Mouse (Mus musculus): ENCODE data around the gene Arl14. TPM values are rescaled to one million over a fixed set of nuclear protein-coding genes. Genes with fewer than 3 reads are reported as not detected.
"Not testable (repeated sequence)": the region's sequence is repeated elsewhere in the genome, so short reads cannot be mapped to it uniquely, and the experiment has no call there.

Gene Arl14
- polyA plus RNA-seq, 1 experiment from 2014 or later, result not detected

DNA sequence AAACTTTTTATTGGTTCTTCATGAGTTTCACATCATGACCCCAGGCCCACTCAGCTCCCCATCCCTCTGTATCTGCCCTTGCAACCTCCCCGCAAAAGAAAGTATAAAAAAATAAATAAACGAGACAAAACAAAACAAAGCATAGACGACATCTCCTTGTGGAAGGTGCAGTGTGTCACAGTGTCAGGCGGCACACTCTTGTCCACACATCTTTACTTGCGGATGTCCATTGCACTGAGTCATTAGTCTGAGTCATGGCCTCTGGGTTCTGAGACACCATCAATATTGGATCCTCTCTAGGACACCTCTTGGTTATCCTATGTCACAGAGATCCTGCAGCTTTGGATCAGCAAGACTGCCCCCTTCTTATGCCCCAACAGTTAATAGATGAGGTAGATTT lies 7.7 kb upstream of the Arl14 start:
- Histone ChIP-seq H3K4me2 (no peak overlapping the region), H3K4me3 (replicated peaks) (no peak overlapping the region), H3K27ac (no peak overlapping the region), H3K36me3 (no peaks in the 10 kb centered on the region), H3K9me3 (no peaks in the 10 kb centered on the region), H3K9ac (replicated peaks) (no peak overlapping the region), H3K27me3 (no peaks in the 10 kb centered on the region), H3K4me1 (replicated peaks) (no peaks in the 10 kb centered on the region)
- no peak for ATAC-seq (ENCODE audit: insufficient number of reproducible peaks, insufficient read depth, low FRiP score, low TSS enrichment, low read depth)
- WGBS, result 93% methylated on average over 5 of the region's 5 CpGs

GRCm38 (mm10) chr3:69222502-69222900 lies 282 bp downstream of the Arl14 start:
- WGBS, result 90% methylated on average over 14 of the region's 14 CpGs
- ATAC-seq (ENCODE audit: insufficient number of reproducible peaks, insufficient read depth, low FRiP score, low TSS enrichment, low read depth), result no peak
- Histone ChIP-seq H3K4me2 (no peak overlapping the region), H3K27me3 (no peaks in the 10 kb centered on the region), H3K36me3 (no peaks in the 10 kb centered on the region), H3K4me1 (replicated peaks) (no peaks in the 10 kb centered on the region), H3K9ac (replicated peaks) (no peak overlapping the region), H3K27ac (no peak overlapping the region), H3K4me3 (replicated peaks) (no peak overlapping the region), H3K9me3 (no peaks in the 10 kb centered on the region)

- no peak overlapping the region for H3K9ac ChIP-seq (replicated peaks)
- no peaks in the 10 kb centered on the region for H3K4me1 ChIP-seq (replicated peaks)
- no peaks in the 10 kb centered on the region for H3K9me3 ChIP-seq
- 90% methylated on average over 7 of the region's 7 CpGs for WGBS
- no peak for ATAC-seq (ENCODE audit: insufficient number of reproducible peaks, insufficient read depth, low FRiP score, low TSS enrichment, low read depth)
- no peak overlapping the region for H3K4me3 ChIP-seq (replicated peaks)
- no peak overlapping the region for H3K4me2 ChIP-seq
- no peaks in the 10 kb centered on the region for H3K27me3 ChIP-seq
- H3K27ac ChIP-seq, result no peak overlapping the region
- H3K36me3 ChIP-seq, result no peaks in the 10 kb centered on the region
These were observed 768 bp downstream of the Arl14 start for GRCm38 (mm10) chr3:69222987-69223386.

DNA sequence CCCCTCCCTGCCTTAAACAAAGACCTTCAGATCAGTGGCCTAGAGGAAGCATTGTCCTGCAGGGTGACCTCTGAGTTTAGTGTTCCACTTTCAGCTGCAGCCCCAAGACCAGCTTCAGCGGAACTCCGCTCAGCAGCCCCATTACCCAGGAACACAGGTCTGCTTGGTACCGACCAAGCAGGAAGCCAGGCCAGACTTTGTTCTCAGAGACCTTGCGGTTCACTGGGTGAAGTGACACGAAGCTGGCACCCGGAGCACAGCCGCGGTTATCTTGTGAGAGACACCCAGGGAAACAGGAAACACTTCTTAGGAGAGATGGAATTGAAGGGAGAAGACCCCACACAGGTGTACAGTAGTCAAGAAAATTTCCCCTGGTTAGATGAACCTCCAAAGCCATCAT lies 1.4 kb downstream of the Arl14 start:
- no peak overlapping the region for H3K27ac ChIP-seq
- H3K4me3 ChIP-seq (replicated peaks), result no peak overlapping the region
- no peaks in the 10 kb centered on the region for H3K4me1 ChIP-seq (replicated peaks)
- H3K27me3 ChIP-seq, result no peaks in the 10 kb centered on the region
- WGBS, result 85% methylated on average over 8 of the region's 8 CpGs
- no peak for ATAC-seq (ENCODE audit: insufficient number of reproducible peaks, insufficient read depth, low FRiP score, low TSS enrichment, low read depth)
- no peaks in the 10 kb centered on the region for H3K36me3 ChIP-seq
- H3K9ac ChIP-seq (replicated peaks), result no peak overlapping the region
- no peaks in the 10 kb centered on the region for H3K9me3 ChIP-seq
- no peak overlapping the region for H3K4me2 ChIP-seq

GRCm38 (mm10) chr3:69225019-69225418 lies 2.8 kb downstream of the Arl14 start:
- no peak overlapping the region for H3K9ac ChIP-seq (replicated peaks)
- H3K9me3 ChIP-seq, result no peaks in the 10 kb centered on the region
- no peaks in the 10 kb centered on the region for H3K4me1 ChIP-seq (replicated peaks)
- no peak overlapping the region for H3K4me3 ChIP-seq (replicated peaks)
- no peak overlapping the region for H3K4me2 ChIP-seq
- H3K36me3 ChIP-seq, result no peaks in the 10 kb centered on the region
- ATAC-seq (ENCODE audit: insufficient number of reproducible peaks, insufficient read depth, low FRiP score, low TSS enrichment, low read depth), result no peak
- no peak overlapping the region for H3K27ac ChIP-seq
- no peaks in the 10 kb centered on the region for H3K27me3 ChIP-seq

DNA sequence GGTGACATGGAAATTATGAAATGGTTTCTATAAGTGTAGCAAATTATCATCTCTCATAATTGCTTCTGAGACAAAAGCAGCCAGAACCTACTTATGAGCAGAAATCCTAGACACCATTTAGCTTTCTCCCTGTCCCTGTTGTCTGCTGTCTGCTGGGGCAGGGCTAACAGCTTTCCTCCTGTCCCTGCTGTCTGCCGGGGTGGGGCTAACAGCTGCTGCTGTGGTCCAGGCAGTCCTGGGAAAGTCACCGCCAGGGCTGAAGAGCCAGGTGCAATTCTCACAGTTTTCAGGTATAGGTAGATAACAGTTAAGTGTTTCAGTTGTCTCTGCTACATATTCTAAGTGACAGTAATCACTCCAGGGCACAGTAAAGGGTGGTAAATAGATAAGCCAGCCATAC lies 4.3 kb downstream of the Arl14 start:
- no peak for ATAC-seq (ENCODE audit: insufficient number of reproducible peaks, insufficient read depth, low FRiP score, low TSS enrichment, low read depth)
- no peaks in the 10 kb centered on the region for H3K4me1 ChIP-seq (replicated peaks)
- no peaks in the 10 kb centered on the region for H3K9me3 ChIP-seq
- H3K27me3 ChIP-seq, result no peaks in the 10 kb centered on the region
- no peak overlapping the region for H3K4me3 ChIP-seq (replicated peaks)
- WGBS, result 43% methylated on average over 2 of the region's 2 CpGs
- no peaks in the 10 kb centered on the region for H3K36me3 ChIP-seq
- H3K27ac ChIP-seq, result no peak overlapping the region
- H3K9ac ChIP-seq (replicated peaks), result no peak overlapping the region
- no peak overlapping the region for H3K4me2 ChIP-seq

DNA sequence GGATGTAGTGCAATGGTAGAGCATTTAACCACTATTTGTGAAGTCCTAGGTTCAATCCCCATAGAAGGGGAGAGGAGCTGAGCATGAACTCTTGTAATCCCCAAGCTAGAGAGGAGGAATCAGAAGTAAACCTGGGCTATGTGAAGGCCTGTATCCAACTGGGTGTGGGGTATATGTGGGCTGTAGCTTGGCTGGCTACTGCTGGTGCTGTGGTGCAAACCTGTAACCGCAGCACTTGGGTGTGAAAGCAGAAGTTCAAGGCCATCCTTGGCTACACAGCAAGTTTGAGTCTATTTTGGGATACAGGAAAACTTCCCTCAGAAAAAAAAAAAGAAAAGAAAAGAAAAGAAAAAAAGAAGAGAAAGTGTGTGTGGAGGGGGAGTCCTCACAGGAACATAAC lies 5.8 kb downstream of the Arl14 start:
- Histone ChIP-seq H3K4me3 (replicated peaks) (no peak overlapping the region), H3K9ac (replicated peaks) (no peak overlapping the region), H3K4me1 (replicated peaks) (no peaks in the 10 kb centered on the region), H3K27ac (no peak overlapping the region), H3K9me3 (no peaks in the 10 kb centered on the region), H3K27me3 (no peaks in the 10 kb centered on the region), H3K4me2 (no peak overlapping the region), H3K36me3 (no peaks in the 10 kb centered on the region)
- WGBS, result 89% methylated on average over 1 of the region's 1 CpGs
- no peak for ATAC-seq (ENCODE audit: insufficient number of reproducible peaks, insufficient read depth, low FRiP score, low TSS enrichment, low read depth)

- no peak for ATAC-seq (ENCODE audit: insufficient number of reproducible peaks, insufficient read depth, low FRiP score, low TSS enrichment, low read depth)
- no peaks in the 10 kb centered on the region for H3K27me3 ChIP-seq
- no peaks in the 10 kb centered on the region for H3K9me3 ChIP-seq
- H3K4me1 ChIP-seq (replicated peaks), result peaks cover 10% of the 10 kb centered on the region
- 84% methylated on average over 14 of the region's 14 CpGs for WGBS
- H3K9ac ChIP-seq (replicated peaks), result no peak overlapping the region
- no peak overlapping the region for H3K4me2 ChIP-seq
- H3K4me3 ChIP-seq (replicated peaks), result no peak overlapping the region
- H3K27ac ChIP-seq, result no peak overlapping the region
- no peaks in the 10 kb centered on the region for H3K36me3 ChIP-seq
These were observed 9.4 kb downstream of the Arl14 start for GRCm38 (mm10) chr3:69231522-69232138.

GRCm38 (mm10) chr3:69233552-69234189 lies 11.5 kb downstream of the Arl14 start:
- ATAC-seq (ENCODE audit: insufficient number of reproducible peaks, insufficient read depth, low FRiP score, low TSS enrichment, low read depth); H3K4me1 ChIP-seq (replicated peaks); H3K4me3 ChIP-seq (replicated peaks); H3K36me3 ChIP-seq; H3K9me3 ChIP-seq; H3K27ac ChIP-seq; H3K9ac ChIP-seq (replicated peaks); H3K27me3 ChIP-seq; H3K4me2 ChIP-seq: not testable (repeated sequence)
- WGBS, result 89% methylated on average over 9 of the region's 10 CpGs

- H3K4me1 ChIP-seq (replicated peaks), result peaks cover 10% of the 10 kb centered on the region
- WGBS, result 95% methylated on average over 1 of the region's 1 CpGs
- no peak for ATAC-seq (ENCODE audit: insufficient number of reproducible peaks, insufficient read depth, low FRiP score, low TSS enrichment, low read depth)
- no peak overlapping the region for H3K4me3 ChIP-seq (replicated peaks)
- no peak overlapping the region for H3K9ac ChIP-seq (replicated peaks)
- no peaks in the 10 kb centered on the region for H3K9me3 ChIP-seq
- no peaks in the 10 kb centered on the region for H3K36me3 ChIP-seq
- H3K27me3 ChIP-seq, result no peaks in the 10 kb centered on the region
- no peak overlapping the region for H3K27ac ChIP-seq
- no peak overlapping the region for H3K4me2 ChIP-seq
These were observed 12.3 kb downstream of the Arl14 start for GRCm38 (mm10) chr3:69234525-69234924.

- Histone ChIP-seq H3K4me3 (replicated peaks) (no peak overlapping the region), H3K27me3 (no peaks in the 10 kb centered on the region), H3K36me3 (no peaks in the 10 kb centered on the region), H3K27ac (no peak overlapping the region), H3K4me1 (replicated peaks) (peaks cover 10% of the 10 kb centered on the region), H3K4me2 (no peak overlapping the region), H3K9me3 (no peaks in the 10 kb centered on the region), H3K9ac (replicated peaks) (no peak overlapping the region)
- 74% methylated on average over 3 of the region's 3 CpGs for WGBS
- no peak for ATAC-seq (ENCODE audit: insufficient number of reproducible peaks, insufficient read depth, low FRiP score, low TSS enrichment, low read depth)
These were observed 13.6 kb downstream of the Arl14 start for GRCm38 (mm10) chr3:69235806-69236205.

GRCm38 (mm10) chr3:69236491-69236890 lies 14.3 kb downstream of the Arl14 start:
- WGBS, result 81% methylated on average over 12 of the region's 12 CpGs
- Histone ChIP-seq H3K27me3 (no peaks in the 10 kb centered on the region), H3K4me2 (no peak overlapping the region), H3K9me3 (no peaks in the 10 kb centered on the region), H3K27ac (no peak overlapping the region), H3K4me1 (replicated peaks) (peaks cover 10% of the 10 kb centered on the region), H3K9ac (replicated peaks) (no peak overlapping the region), H3K4me3 (replicated peaks) (no peak overlapping the region), H3K36me3 (no peaks in the 10 kb centered on the region)
- no peak for ATAC-seq (ENCODE audit: insufficient number of reproducible peaks, insufficient read depth, low FRiP score, low TSS enrichment, low read depth)
